Mouse (Mus musculus) CH12.LX (cell line): ENCODE data around the gene Bscl2. TPM values are rescaled to one million over a fixed set of nuclear protein-coding genes. Genes with fewer than 3 reads are reported as not detected.

ENCODE experiments used
- DNase-seq: peaks from one replicate; pipeline ENCODE4 v3.0.0-alpha.2; 2013; ENCODE audit errors: extremely low read depth
- H3K27ac ChIP-seq: 2 replicates; pipeline ENCODE4 v1.5.1; 2012; ENCODE audit warnings: low read depth, mild to moderate bottlenecking, control low read depth, moderate library complexity; ENCODE audit not compliant: insufficient read depth
- H3K27me3 ChIP-seq: replicated peaks from 2 replicates; pipeline ENCODE3; 2012; ENCODE audit warnings: inconsistent platforms
- H3K36me3 ChIP-seq, 2 experiments: replicated peaks in 1 of 2; 2 replicates each; pipeline versions ENCODE3 to v1.6.1; 2012; ENCODE audit warnings: inconsistent platforms in 1 of 2, low read length in 1 of 2, mild to moderate bottlenecking in 1 of 2, mixed read lengths in 1 of 2, moderate library complexity in 1 of 2; ENCODE audit not compliant: control insufficient read depth in 1 of 2, insufficient read depth in 1 of 2
- H3K4me1 ChIP-seq, 2 experiments: 2 replicates each; pipeline ENCODE4 v1.6.1; 2012; ENCODE audit warnings: inconsistent platforms in 1 of 2, moderate library complexity in 1 of 2; ENCODE audit not compliant: insufficient read depth in 2 of 2, control insufficient read depth in 1 of 2
- H3K4me2 ChIP-seq: 2 replicates; pipeline ENCODE4 v1.6.1; 2012; ENCODE audit warnings: low read depth, mild to moderate bottlenecking, control low read depth; ENCODE audit not compliant: poor library complexity, insufficient read depth, severe bottlenecking
- H3K4me3 ChIP-seq, 3 experiments: fragments of 150-350 bp in 1 of 3; sonication (generic) in 1 of 3; replicated peaks in 1 of 3; 2 replicates each; pipeline versions ENCODE3 to v1.5.1; 2011 to 2012; ENCODE audit warnings: low read depth in 2 of 3, low read length in 2 of 3, mild to moderate bottlenecking in 2 of 3, moderate library complexity in 2 of 3, control low read depth in 1 of 3, improper control_type of control experiment in 1 of 3, inconsistent platforms in 1 of 3, mixed read lengths in 1 of 3; ENCODE audit not compliant: poor library complexity in 1 of 3
- H3K79me2 ChIP-seq: replicated peaks from 2 replicates; pipeline ENCODE4 v1.6.1; 2012; ENCODE audit warnings: mild to moderate bottlenecking, moderate library complexity; ENCODE audit not compliant: control insufficient read depth, poor library complexity, insufficient read depth, severe bottlenecking; ENCODE audit errors: extremely low read depth
- H3K9ac ChIP-seq: 2 replicates; pipeline ENCODE4 v1.6.1; 2012; ENCODE audit warnings: low read depth, mild to moderate bottlenecking, control low read depth, moderate library complexity; ENCODE audit not compliant: insufficient read depth
- H3K9me3 ChIP-seq: replicated peaks from 2 replicates; pipeline ENCODE3; 2012; ENCODE audit warnings: low read length, inconsistent platforms, mixed read lengths
- BHLHE40 ChIP-seq: IDR thresholded peaks from 2 replicates; pipeline ENCODE4 v1.6.1; 2011; ENCODE audit warnings: mild to moderate bottlenecking, low read depth, low read length, improper control_type of control experiment
- CHD1 ChIP-seq: IDR thresholded peaks from 2 replicates; pipeline ENCODE4 v1.6.1; 2012; ENCODE audit warnings: low read depth, low read length, improper control_type of control experiment, inconsistent platforms
- CHD2 ChIP-seq: IDR thresholded peaks from 2 replicates; pipeline ENCODE4 v1.6.1; 2011; ENCODE audit warnings: low read length, improper control_type of control experiment
- CTCF ChIP-seq, 2 experiments: IDR thresholded peaks in 1 of 2; conservative IDR thresholded peaks in 1 of 2; 2 replicates each; pipeline ENCODE4 v1.5.1; 2011 to 2012; ENCODE audit warnings: low read depth in 2 of 2, low read length in 2 of 2, improper control_type of control experiment in 1 of 2, inconsistent platforms in 1 of 2, mild to moderate bottlenecking in 1 of 2, moderate library complexity in 1 of 2
- E2F4 ChIP-seq: IDR thresholded peaks from 2 replicates; pipeline ENCODE4 v1.6.1; 2011; ENCODE audit warnings: low read depth, low read length, improper control_type of control experiment; ENCODE audit not compliant: insufficient replicate concordance
- ELF1 ChIP-seq: IDR thresholded peaks from 2 replicates; pipeline ENCODE4 v1.6.1; 2014; ENCODE audit warnings: low read depth, mild to moderate bottlenecking, inconsistent platforms, low read length, improper control_type of control experiment
- EP300 ChIP-seq: IDR thresholded peaks from 2 replicates; pipeline ENCODE4 v1.6.1; 2011; ENCODE audit warnings: low read length, improper control_type of control experiment
- ETS1 ChIP-seq: conservative IDR thresholded peaks from 2 replicates; pipeline ENCODE4 v1.6.1; 2012; ENCODE audit warnings: low read depth, mild to moderate bottlenecking, inconsistent platforms, low read length, improper control_type of control experiment, moderate library complexity
- GABPA ChIP-seq: IDR thresholded peaks from 2 replicates; pipeline ENCODE4 v1.6.1; 2012; ENCODE audit warnings: low read depth, low read length, improper control_type of control experiment, inconsistent platforms; ENCODE audit not compliant: insufficient replicate concordance
- HCFC1 ChIP-seq: IDR thresholded peaks from 2 replicates; pipeline ENCODE4 v1.6.1; 2012; ENCODE audit warnings: low read depth, mild to moderate bottlenecking, inconsistent platforms, low read length, improper control_type of control experiment
- IRF4 ChIP-seq: IDR thresholded peaks from 2 replicates; pipeline ENCODE4 v1.6.1; 2014; ENCODE audit warnings: low read depth, mild to moderate bottlenecking, inconsistent platforms, low read length, improper control_type of control experiment
- JUN ChIP-seq: IDR thresholded peaks from 2 replicates; pipeline ENCODE4 v1.6.1; 2011; ENCODE audit warnings: low read depth, mild to moderate bottlenecking, low read length, improper control_type of control experiment, moderate library complexity; ENCODE audit not compliant: insufficient read depth
- JUND ChIP-seq: conservative IDR thresholded peaks from 2 replicates; pipeline ENCODE4 v1.6.1; 2011; ENCODE audit warnings: low read depth, low read length, improper control_type of control experiment
- KAT2A ChIP-seq: IDR thresholded peaks from 2 replicates; pipeline ENCODE4 v1.6.1; 2012; ENCODE audit warnings: low read length, improper control_type of control experiment, inconsistent platforms; ENCODE audit not compliant: insufficient replicate concordance
- MAFK ChIP-seq: IDR thresholded peaks from 2 replicates; pipeline ENCODE4 v1.6.1; 2011; ENCODE audit warnings: low read length, improper control_type of control experiment; ENCODE audit not compliant: insufficient replicate concordance
- MAX ChIP-seq: IDR thresholded peaks from 2 replicates; pipeline ENCODE4 v1.6.1; 2011; ENCODE audit warnings: low read length, improper control_type of control experiment
- MAZ ChIP-seq: IDR thresholded peaks from 2 replicates; pipeline ENCODE4 v1.6.1; 2012; ENCODE audit warnings: low read depth, mild to moderate bottlenecking, inconsistent platforms, low read length, improper control_type of control experiment, moderate library complexity
- MEF2A ChIP-seq: IDR thresholded peaks from 2 replicates; pipeline ENCODE4 v1.6.1; 2014; ENCODE audit warnings: low read depth, mild to moderate bottlenecking, inconsistent platforms, low read length, improper control_type of control experiment, borderline replicate concordance
- MXI1 ChIP-seq: IDR thresholded peaks from 2 replicates; pipeline ENCODE4 v1.6.1; 2011; ENCODE audit warnings: mild to moderate bottlenecking, low read depth, low read length, improper control_type of control experiment
- MYC ChIP-seq: IDR thresholded peaks from 2 replicates; pipeline ENCODE4 v1.6.1; 2011; ENCODE audit warnings: low read depth, mild to moderate bottlenecking, improper control_type of control experiment, low read length
- NELFE ChIP-seq: IDR thresholded peaks from 2 replicates; pipeline ENCODE4 v1.6.1; 2011; ENCODE audit warnings: low read depth, low read length, improper control_type of control experiment
- NRF1 ChIP-seq: IDR thresholded peaks from 2 replicates; pipeline ENCODE4 v1.6.1; 2014; ENCODE audit warnings: low read depth, mild to moderate bottlenecking, inconsistent platforms, low read length, improper control_type of control experiment, moderate library complexity
- PAX5 ChIP-seq: IDR thresholded peaks from 2 replicates; pipeline ENCODE4 v1.6.1; 2012; ENCODE audit warnings: low read length, inconsistent platforms, mixed read lengths
- POLR2A ChIP-seq: IDR thresholded peaks from 2 replicates; pipeline ENCODE4 v1.6.1; 2011; ENCODE audit warnings: low read depth, mild to moderate bottlenecking, improper control_type of control experiment, low read length
- POLR2AphosphoS2 ChIP-seq: IDR thresholded peaks from 2 replicates; pipeline ENCODE4 v1.6.1; 2011; ENCODE audit warnings: low read depth, low read length, improper control_type of control experiment
- RAD21 ChIP-seq: IDR thresholded peaks from 2 replicates; pipeline ENCODE4 v1.6.1; 2011; ENCODE audit warnings: low read depth, mild to moderate bottlenecking, low read length, improper control_type of control experiment, moderate library complexity
- RCOR1 ChIP-seq: conservative IDR thresholded peaks from 2 replicates; pipeline ENCODE4 v1.6.1; 2012; ENCODE audit warnings: low read depth, mild to moderate bottlenecking, inconsistent platforms, low read length, improper control_type of control experiment
- SIN3A ChIP-seq: IDR thresholded peaks from 2 replicates; pipeline ENCODE4 v1.6.1; 2012; ENCODE audit warnings: low read length, improper control_type of control experiment, inconsistent platforms
- SMC3 ChIP-seq: IDR thresholded peaks from 2 replicates; pipeline ENCODE4 v1.6.1; 2011; ENCODE audit warnings: low read depth, low read length, improper control_type of control experiment
- TBP ChIP-seq: conservative IDR thresholded peaks from 2 replicates; pipeline ENCODE4 v1.6.1; 2011; ENCODE audit warnings: low read depth, low read length, improper control_type of control experiment
- TCF12 ChIP-seq: IDR thresholded peaks from 2 replicates; pipeline ENCODE4 v1.6.1; 2014; ENCODE audit warnings: low read depth, mild to moderate bottlenecking, inconsistent platforms, low read length, improper control_type of control experiment
- UBTF ChIP-seq: IDR thresholded peaks from 2 replicates; pipeline ENCODE4 v1.6.1; 2012; ENCODE audit warnings: low read depth, mild to moderate bottlenecking, inconsistent platforms, low read length, improper control_type of control experiment, moderate library complexity
- USF1 ChIP-seq: IDR thresholded peaks from 2 replicates; pipeline ENCODE4 v1.6.1; 2014; ENCODE audit warnings: low read depth, mild to moderate bottlenecking, inconsistent platforms, low read length, improper control_type of control experiment
- USF2 ChIP-seq: conservative IDR thresholded peaks from 2 replicates; pipeline ENCODE4 v1.6.1; 2011; ENCODE audit warnings: low read depth, low read length, improper control_type of control experiment
- ZC3H11A ChIP-seq: IDR thresholded peaks from 2 replicates; pipeline ENCODE4 v1.6.1; 2012; ENCODE audit warnings: low read depth, mild to moderate bottlenecking, inconsistent platforms, low read length, improper control_type of control experiment
- ZKSCAN1 ChIP-seq: IDR thresholded peaks from 2 replicates; pipeline ENCODE4 v1.6.1; 2012; ENCODE audit warnings: low read depth, inconsistent platforms, low read length, improper control_type of control experiment, borderline replicate concordance
- ZMIZ1 ChIP-seq: IDR thresholded peaks from 2 replicates; pipeline ENCODE4 v1.6.1; 2012; ENCODE audit warnings: low read depth, mild to moderate bottlenecking, inconsistent platforms, low read length, improper control_type of control experiment
- ZNF384 ChIP-seq: IDR thresholded peaks from 2 replicates; pipeline ENCODE4 v1.6.1; 2012; ENCODE audit warnings: low read depth, low read length, improper control_type of control experiment, inconsistent platforms
- dilution Hi-C: fragments of 300-500 bp; cut with MboI; formaldehyde crosslinking; loops from 2 replicates; pipeline ENCODE4 v1.14.3; 2020; ENCODE audit warnings: low sequenced_read_pairs; ENCODE audit not compliant: extremely low pct_unique_long_range_greater_than_20kb, extremely low pct_ligation_motif_present
- in situ Hi-C: fragments of 300-500 bp; cut with MboI; formaldehyde crosslinking; loops from 3 replicates; pipeline ENCODE4 v1.14.3; 2019; ENCODE audit warnings: low sequenced_read_pairs, low pct_ligation_motif_present, low pct_unique_long_range_greater_than_20kb, mixed read lengths
- polyA plus RNA-seq: library from polyadenylated mRNA; unstranded; fragments of >175 nt; gene quantifications from 2 replicates; pipeline ENCODE4 v1.2.1, GENCODE M21; 2012; ENCODE audit warnings: low read depth; ENCODE audit not compliant: insufficient read length
- total RNA-seq, 2 experiments: library from RNA; depleted of rRNA; stranded (reverse); fragments of 300-350 nt in 1 of 2; fragments of >200 nt in 1 of 2; gene quantifications; 2 replicates each; pipeline ENCODE4 v1.2.3; 2012 to 2014

The Bscl2 gene
- total and polyA plus RNA-seq, 3 experiments: 30.9 to 117 (median 51.6) TPM

- DNase-seq: no peak
- TF ChIP-seq NELFE: no peak
- TF ChIP-seq IRF4: no peak
- no peak for TF ChIP-seq MEF2A
- TF ChIP-seq ELF1: no peak
- no peak for TF ChIP-seq JUN
- no peak for TF ChIP-seq BHLHE40
- TF ChIP-seq RCOR1: no peak
- no peak for TF ChIP-seq ZKSCAN1
- TF ChIP-seq MAFK: no peak
- no peak; the same call in 1 of the 2 replicates for TF ChIP-seq E2F4
- TF ChIP-seq USF1: no peak
- TF ChIP-seq CHD2: no peak
- peak; percentile 34; the same call in 1 of the 2 replicates for TF ChIP-seq ZNF384
- TF ChIP-seq POLR2AphosphoS2: no peak
- no peak for TF ChIP-seq POLR2A
- TF ChIP-seq CTCF (conservative IDR thresholded peaks at IDR 0.05 in 1 of 2, IDR thresholded peaks at IDR 0.05 in 1 of 2; ENCODE audit: low read depth in 2 of 2, low read length in 2 of 2): peak in 1 of 2 experiments; percentile 16; a peak in 1 of 4 replicates
- TF ChIP-seq CHD1: no peak
- no peak for TF ChIP-seq MAX
- no peak for TF ChIP-seq USF2
- peak; percentile 4; the same call in 1 of the 2 replicates for TF ChIP-seq MYC
- no peak for TF ChIP-seq HCFC1
- TF ChIP-seq MXI1: no peak
- no peak for TF ChIP-seq ZMIZ1
- TF ChIP-seq GABPA: no peak
- 0 out of 2 replicates have a peak, but pooled peaks have one; percentile 4 for TF ChIP-seq JUND
- no peak for TF ChIP-seq SMC3
- TF ChIP-seq NRF1: no peak
- TF ChIP-seq EP300: 0 out of 2 replicates have a peak, but pooled peaks have one; percentile 0
- TF ChIP-seq KAT2A: no peak
- TF ChIP-seq ETS1: no peak
- TF ChIP-seq RAD21: no peak
- no peak for TF ChIP-seq TBP
- no peak for TF ChIP-seq TCF12
- no peak for TF ChIP-seq SIN3A
- no peak for TF ChIP-seq UBTF
- no peak for TF ChIP-seq ZC3H11A
- no peak for TF ChIP-seq MAZ
- TF ChIP-seq PAX5: no peak
- TF ChIP-seq, all 38 proteins: peak for 5
- dilution Hi-C loops: no loop called here
- H3K27me3 ChIP-seq: no peaks in the 10 kb centered on the region
- peak overlapping the region in 1 of 3 experiments; percentile 37 for H3K4me3 ChIP-seq
- in situ Hi-C loops: no loop called here
- H3K9ac ChIP-seq: no peak overlapping the region
- peaks cover 32% of the 10 kb centered on the region for H3K79me2 ChIP-seq
- peaks cover 7 to 26% of the 10 kb centered on the region in 2 experiments for H3K4me1 ChIP-seq
- peaks cover 5% of the 10 kb centered on the region for H3K9me3 ChIP-seq
- peaks cover 16 to 30% of the 10 kb centered on the region in 2 experiments for H3K36me3 ChIP-seq
- H3K27ac ChIP-seq: peak overlapping the region; percentile 54
- H3K4me2 ChIP-seq: peak overlapping the region; percentile 23; the same call in 1 of the 2 replicates
These were observed 38.3 kb upstream of the Bscl2 start for GRCm38 (mm10) chr19:8798947-8799315.
